26 mouse cellular contexts compared by ENCODE assay signal in genomic region chr10:62094401-62094800, GRCm38 (mm10). TPM values are rescaled to one million over a fixed set of nuclear protein-coding genes. Genes with fewer than 3 reads are reported as not detected.
"Had no signal": no experiment of that assay in that cellular context is flagged by ENCODE, and none has a peak within 500 bp of the region (broad histone marks: within the 10 kb centered on the region; RNA-seq: fewer than 3 reads in every experiment).

No protein-coding gene starts in this region.

- H3K4me1 ChIP-seq: heart, embryonic 15.5 days; liver, embryonic 12.5 days had no signal

- H3K36me3 ChIP-seq: heart, embryonic 13.5 days; heart, embryonic 15.5 days; hindbrain, embryonic 13.5 days; hindbrain, embryonic 15.5 days; limb, embryonic 13.5 days; limb, embryonic 15.5 days; liver, embryonic 12.5 days had no signal

- H3K4me3 ChIP-seq: heart, adult 2 months; heart, embryonic 13.5 days; heart, embryonic 15.5 days; hindbrain, embryonic 13.5 days; hindbrain, embryonic 15.5 days; limb, embryonic 13.5 days; limb, embryonic 15.5 days; liver, embryonic 12.5 days had no signal

- H3K27me3 ChIP-seq: heart, embryonic 15.5 days; hindbrain, embryonic 13.5 days; hindbrain, embryonic 15.5 days; limb, embryonic 13.5 days; limb, embryonic 15.5 days; liver, embryonic 12.5 days had no signal

- H3K9ac ChIP-seq: forebrain, postnatal 0 days; heart, embryonic 13.5 days; heart, embryonic 15.5 days; hindbrain, embryonic 13.5 days; hindbrain, embryonic 15.5 days; limb, embryonic 13.5 days; limb, embryonic 15.5 days; liver, embryonic 12.5 days; liver, embryonic 14.5 days had no signal

- ATAC-seq: forebrain, postnatal 0 days; hindbrain, postnatal 0 days; intestine, embryonic 16.5 days; liver, embryonic 12.5 days had no signal

- H3K9me3 ChIP-seq: heart, embryonic 13.5 days; heart, embryonic 15.5 days; hindbrain, embryonic 15.5 days; limb, embryonic 13.5 days; limb, embryonic 15.5 days; liver, embryonic 12.5 days had no signal

- H3K27ac ChIP-seq: heart, adult 2 months; heart, embryonic 13.5 days; heart, embryonic 15.5 days; hindbrain, embryonic 13.5 days; hindbrain, embryonic 15.5 days; hindbrain, postnatal 0 days; limb, embryonic 13.5 days; limb, embryonic 15.5 days; liver, embryonic 12.5 days; liver, embryonic 14.5 days had no signal

- DNase-seq: forebrain, postnatal 0 days; gastrocnemius, postnatal 36 days; heart, adult 11 months; heart, adult 2 months; heart, postnatal 14 days; heart, postnatal 36 days; kidney, adult 11 months; kidney, postnatal 10 days; layer of hippocampus, adult 9-11 months; layer of hippocampus, postnatal 36 days; left cerebral cortex, postnatal 4 days had no signal

- H3K4me2 ChIP-seq: heart, embryonic 11.5 days; heart, embryonic 13.5 days; heart, embryonic 15.5 days; hindbrain, embryonic 13.5 days; hindbrain, embryonic 15.5 days; limb, embryonic 13.5 days; limb, embryonic 15.5 days; liver, embryonic 12.5 days had no signal

RNA-seq across cellular contexts. Expression of gene Neurog3, which starts 38.5 kb away (rescaled TPM):
- polyA plus RNA-seq: forebrain, postnatal 0 days; gonadal fat pad, adult 2 months; heart, adult 2 months; heart, embryonic 13.5 days; heart, embryonic 15.5 days; heart, postnatal 0 days; hindbrain, embryonic 15.5 days; hindbrain, postnatal 0 days; limb, embryonic 11.5 days; limb, embryonic 13.5 days; limb, embryonic 15.5 days; liver, adult 2 months; liver, embryonic 12.5 days had no signal
